Mouse (Mus musculus) left cerebral cortex, adult 9 months (tissue): ENCODE measurements at regions not wholly inside any gene's neighbourhood (a gene's known extent, or its start where the extent isn't known, plus 50 kb on each side); places are given as distances from the start of the nearest gene placed in this dataset.
"Not testable (repeated sequence)": the region's sequence is repeated elsewhere in the genome, so short reads cannot be mapped to it uniquely, and the experiment has no call there.

Experiments
- DNase-seq, 2 experiments: peaks; one replicate each; pipeline ENCODE4 v3.0.0; 2022; ENCODE audit warnings: low spot score in 2 of 2

- DNase-seq: no peak
Measured at GRCm38 (mm10) chr12:46636888-46637287, 181.8 kb downstream of the Nova1 start.

GRCm38 (mm10) chr12:46635125-46635772, 183.5 kb downstream of the Nova1 start:
- DNase-seq: peak in 1 of 2 experiments; percentile 40

GRCm38 (mm10) chr12:46634771-46635124, 184.0 kb downstream of the Nova1 start:
- DNase-seq: no peak

GRCm38 (mm10) chr12:46632384-46632783, 186.3 kb downstream of the Nova1 start:
- DNase-seq: not testable (repeated sequence)

GRCm38 (mm10) chr12:46627320-46627719, 191.4 kb downstream of the Nova1 start:
- no peak for DNase-seq

- no peak for DNase-seq
Measured at GRCm38 (mm10) chr12:46611439-46611838, 207.3 kb downstream of the Nova1 start.

GRCm38 (mm10) chr12:46609580-46610311, 209.0 kb downstream of the Nova1 start:
- DNase-seq: no peak

GRCm38 (mm10) chr12:46608290-46608910, 210.3 kb downstream of the Nova1 start:
- DNase-seq: no peak

- DNase-seq: no peak
Measured at GRCm38 (mm10) chr12:46597200-46597599, 221.5 kb downstream of the Nova1 start.

- DNase-seq: peak in 1 of 2 experiments; percentile 9
Measured at GRCm38 (mm10) chr12:46568665-46569064, 250.1 kb downstream of the Nova1 start.

- no peak for DNase-seq
Measured at GRCm38 (mm10) chr12:46566324-46566723, 252.4 kb downstream of the Nova1 start.

- DNase-seq: no peak
Measured at GRCm38 (mm10) chr12:46520942-46521341, 297.8 kb downstream of the Nova1 start.

- DNase-seq: no peak
Measured at GRCm38 (mm10) chr12:46507829-46508228, 310.9 kb downstream of the Nova1 start.

- no peak for DNase-seq
Measured at GRCm38 (mm10) chr12:46492465-46492864, 326.3 kb downstream of the Nova1 start.

- DNase-seq: no peak
Measured at GRCm38 (mm10) chr12:46450888-46451287, 367.8 kb downstream of the Nova1 start.

GRCm38 (mm10) chr12:46444644-46445313, 373.9 kb downstream of the Nova1 start:
- DNase-seq: no peak

- no peak for DNase-seq
Measured at GRCm38 (mm10) chr12:46419591-46419990, 399.1 kb downstream of the Nova1 start.

- DNase-seq: no peak
Measured at GRCm38 (mm10) chr12:46418990-46419389, 399.7 kb downstream of the Nova1 start.

GRCm38 (mm10) chr12:46416765-46417404, 401.8 kb downstream of the Nova1 start:
- DNase-seq: peak; percentile 8 to 14

GRCm38 (mm10) chr12:46416250-46416649, 402.5 kb downstream of the Nova1 start:
- DNase-seq: no peak

- DNase-seq: no peak
Measured at GRCm38 (mm10) chr12:46405674-46406073, 413.1 kb downstream of the Nova1 start.

- DNase-seq: peak in 1 of 2 experiments; percentile 11
Measured at GRCm38 (mm10) chr12:46399653-46399975, 419.1 kb downstream of the Nova1 start.
